Mouse (Mus musculus): Measurements from ENCODE around the gene Rbms2.
"Not testable (repeated sequence)": the region's sequence is repeated elsewhere in the genome, so short reads cannot be mapped to it uniquely, and the experiment has no call there.

Gene Rbms2

DNA sequence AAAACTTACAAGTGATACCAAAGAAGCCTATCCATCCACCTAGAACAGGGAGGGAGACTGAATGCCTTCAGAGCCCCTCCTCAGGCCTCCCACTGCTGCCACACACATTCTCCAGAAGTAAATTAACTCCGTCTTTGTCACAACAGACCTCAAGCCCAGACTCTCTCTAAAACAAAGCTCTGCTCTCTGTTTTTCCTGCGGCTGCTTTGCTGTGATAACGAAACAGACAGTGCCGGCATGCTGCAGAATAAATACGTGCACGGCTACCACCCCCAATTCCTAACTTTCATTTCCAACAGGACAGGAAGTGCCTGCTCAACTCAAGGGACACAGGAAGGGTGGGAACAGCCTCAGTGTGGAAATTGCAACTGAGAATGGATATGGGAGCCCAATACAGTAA, at the start of gene Rbms2:
Gene Rbms2 (minus strand): TSS at position 309 of the 400 bp plus-strand sequence.
- no peak for DNase-seq

DNA sequence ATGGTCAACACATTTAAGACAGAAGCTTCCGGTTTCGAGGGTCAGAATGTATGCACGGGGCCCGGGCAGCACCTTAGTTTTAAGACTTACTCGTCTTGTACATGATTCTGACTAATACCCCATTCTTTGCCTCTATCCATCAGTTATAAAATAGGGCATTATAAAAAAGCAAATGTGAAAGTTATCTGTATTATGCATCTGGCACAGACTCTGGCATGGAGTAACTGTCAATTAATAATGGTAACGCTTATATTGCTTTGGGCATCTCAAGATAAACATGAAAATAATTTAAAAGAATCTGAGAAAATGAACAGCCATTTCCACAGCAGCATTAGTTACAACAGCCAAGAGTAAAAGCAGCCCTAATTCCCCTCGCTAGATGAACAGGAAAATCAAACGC, 47.9 kb upstream of the Rbms2 start:
- DNase-seq: no peak

DNA sequence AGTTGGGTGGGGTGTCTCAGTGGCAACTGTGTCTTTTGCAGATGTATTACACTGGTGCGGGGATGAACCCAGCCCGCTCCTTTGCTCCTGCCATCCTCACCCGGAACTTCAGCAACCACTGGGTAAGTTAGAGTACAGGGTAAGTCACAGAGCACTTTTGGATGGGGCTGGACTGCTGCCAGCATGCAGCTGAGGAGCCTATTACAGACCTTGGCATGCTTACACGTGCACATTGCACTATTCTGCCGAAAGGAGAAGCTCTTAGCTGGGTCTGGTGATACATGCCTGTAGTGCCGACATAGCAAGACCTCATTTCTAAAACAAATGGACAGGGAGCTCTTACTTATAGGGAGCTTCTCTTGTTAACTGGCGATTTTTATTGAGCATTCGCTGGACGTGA, 47.5 kb upstream of the Rbms2 start:
- no peak for DNase-seq

DNA sequence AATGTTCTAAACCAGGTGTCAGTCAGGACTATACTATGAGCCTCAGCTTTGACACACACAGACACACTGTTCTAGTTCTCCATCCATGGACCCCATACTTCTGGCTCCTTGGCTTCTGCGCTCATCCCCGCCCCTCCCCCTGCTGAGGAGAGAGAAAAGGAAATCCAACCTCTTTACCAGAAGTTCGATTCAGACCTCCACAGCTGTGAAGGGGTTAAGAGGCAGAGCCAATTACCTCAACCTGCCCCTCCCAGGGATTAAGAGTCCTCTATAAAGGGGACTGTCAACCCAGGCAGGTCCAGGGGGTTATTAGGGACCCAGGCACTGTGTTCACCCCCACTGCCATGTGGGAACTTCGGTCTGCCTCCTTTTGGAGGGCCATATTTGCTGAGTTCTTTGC, 45.4 kb upstream of the Rbms2 start, which contains the start of gene Mip:
Gene Mip (plus strand): TSS at position 301 of the 400 bp plus-strand sequence.
- no peak for DNase-seq

DNA sequence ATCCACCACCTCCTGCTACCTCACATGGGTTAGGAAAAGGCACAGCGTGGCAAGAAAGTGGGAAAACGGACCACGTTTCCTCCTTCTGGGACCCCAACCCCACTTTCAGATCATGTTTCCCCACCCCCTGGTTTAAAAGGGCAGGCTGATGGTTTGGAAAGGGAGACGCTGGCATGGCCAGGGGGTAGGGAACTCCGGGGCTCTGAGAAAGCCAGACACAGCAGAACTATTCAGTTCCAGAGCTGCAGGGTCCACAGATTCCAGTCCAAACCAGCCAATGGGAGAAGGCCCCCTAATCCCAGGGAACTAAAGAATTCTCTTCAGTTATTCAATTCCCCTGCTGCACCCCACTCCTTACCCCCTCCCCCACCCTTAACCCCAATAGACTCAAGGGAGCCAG, 45.0 kb upstream of the Rbms2 start:
- DNase-seq: no peak

DNA sequence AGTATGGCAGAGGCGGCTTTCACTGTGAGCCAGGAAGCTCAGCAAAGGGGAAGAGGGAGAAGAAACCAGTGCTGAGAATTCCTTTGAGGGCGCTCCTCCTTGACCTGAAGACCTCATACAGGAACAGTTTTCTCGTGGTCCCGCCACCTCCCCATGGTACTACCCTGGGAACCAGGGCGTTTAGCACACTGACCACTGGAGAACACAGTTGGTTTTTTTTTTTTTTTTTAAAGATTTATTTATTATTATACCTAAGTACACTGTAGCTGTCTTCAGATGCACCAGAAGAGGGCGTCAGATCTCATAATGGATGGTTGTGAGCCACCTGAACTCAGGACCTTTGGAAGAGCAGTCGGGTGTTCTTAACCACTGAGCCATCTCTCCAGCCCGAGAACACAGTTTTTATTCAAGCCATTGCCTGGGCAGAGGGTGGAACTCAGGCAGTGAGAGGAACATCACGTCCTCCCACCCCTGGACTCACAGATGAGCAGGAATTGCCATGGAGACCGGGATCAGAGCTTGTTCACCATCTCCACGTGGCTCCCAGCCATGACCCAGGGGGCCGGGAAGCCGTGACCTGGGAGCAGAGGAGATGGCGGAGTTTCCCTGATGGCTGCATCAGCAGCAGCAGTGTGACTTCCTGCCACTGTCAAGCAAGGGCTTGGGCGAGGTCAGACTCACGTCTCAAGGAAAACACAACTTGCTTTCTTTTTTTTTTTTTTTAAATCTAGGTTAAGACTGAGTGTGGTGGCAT, 41.6 kb upstream of the Rbms2 start:
- no peak for DNase-seq

DNA sequence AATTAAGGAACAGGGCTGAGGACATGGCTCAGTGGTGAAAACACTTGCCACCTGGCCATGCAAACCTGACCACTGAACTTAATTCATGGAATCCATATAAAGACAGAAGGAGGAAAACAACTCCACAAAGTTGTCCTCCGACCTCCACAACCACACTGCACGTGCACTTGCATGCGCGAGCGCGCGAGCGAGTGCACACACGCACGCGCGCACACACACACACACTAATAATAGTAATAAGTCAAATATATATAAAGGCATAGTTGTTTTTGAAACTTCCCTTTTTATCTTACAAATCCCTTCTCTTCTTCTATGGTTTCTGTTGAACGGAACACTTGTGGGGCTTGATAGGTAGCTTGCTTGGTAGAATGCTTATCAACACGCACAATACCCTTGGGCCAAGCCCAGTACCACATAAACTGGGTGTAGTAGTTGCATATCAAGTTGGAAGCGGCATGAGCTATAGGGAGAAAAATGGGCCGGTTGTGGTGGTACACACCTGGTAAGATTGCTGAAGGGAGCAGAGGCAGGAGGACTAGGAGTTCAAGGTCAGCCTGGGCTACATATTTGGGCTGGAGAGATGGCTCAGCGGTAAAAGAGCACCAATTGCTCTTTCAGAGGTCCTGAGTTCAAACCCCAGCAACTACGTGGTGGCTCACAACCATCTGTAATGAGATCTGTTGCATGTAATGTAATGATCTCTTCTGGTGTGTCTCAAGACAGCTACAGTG, 38.5 kb upstream of the Rbms2 start:
- DNase-seq: no peak

DNA sequence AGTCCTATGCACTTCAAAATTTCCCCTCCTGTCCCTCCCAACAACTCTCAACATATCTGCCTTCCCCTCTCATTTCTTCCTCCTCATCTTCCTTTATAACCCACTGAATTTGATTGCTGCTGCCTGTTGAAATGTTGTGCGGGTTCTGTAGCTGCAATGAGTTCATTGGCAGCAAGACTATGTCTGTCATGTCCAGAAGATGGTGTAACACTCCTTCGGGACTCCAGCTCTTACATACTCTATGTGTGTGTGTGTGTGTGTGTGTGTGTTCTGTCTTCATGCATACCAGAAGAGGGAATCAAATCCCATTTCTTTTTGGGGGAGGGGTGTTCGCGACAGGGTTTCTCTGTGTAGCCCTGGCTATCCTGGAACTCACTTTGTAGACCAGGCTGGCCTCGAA, 34.9 kb upstream of the Rbms2 start:
- no peak for DNase-seq

DNA sequence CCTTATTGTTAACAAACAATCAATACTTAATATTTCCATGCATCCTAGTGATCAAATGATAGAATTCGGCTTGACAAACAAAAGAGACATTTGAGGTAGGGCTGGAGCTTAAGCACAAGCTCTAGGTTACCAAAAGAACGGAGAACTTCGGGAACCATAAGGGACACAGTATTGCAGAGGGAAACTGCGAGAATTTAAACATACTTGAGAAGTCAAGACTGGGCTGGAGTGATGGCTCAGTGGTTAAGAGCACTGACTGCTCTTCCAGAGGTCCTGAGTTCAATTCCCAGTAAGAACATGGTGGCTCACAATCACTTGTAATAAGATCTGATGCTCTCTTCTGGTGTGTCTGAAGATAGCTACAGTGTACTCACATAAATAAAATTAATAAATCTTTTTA, 34.0 kb upstream of the Rbms2 start:
- not testable (repeated sequence) for DNase-seq

DNA sequence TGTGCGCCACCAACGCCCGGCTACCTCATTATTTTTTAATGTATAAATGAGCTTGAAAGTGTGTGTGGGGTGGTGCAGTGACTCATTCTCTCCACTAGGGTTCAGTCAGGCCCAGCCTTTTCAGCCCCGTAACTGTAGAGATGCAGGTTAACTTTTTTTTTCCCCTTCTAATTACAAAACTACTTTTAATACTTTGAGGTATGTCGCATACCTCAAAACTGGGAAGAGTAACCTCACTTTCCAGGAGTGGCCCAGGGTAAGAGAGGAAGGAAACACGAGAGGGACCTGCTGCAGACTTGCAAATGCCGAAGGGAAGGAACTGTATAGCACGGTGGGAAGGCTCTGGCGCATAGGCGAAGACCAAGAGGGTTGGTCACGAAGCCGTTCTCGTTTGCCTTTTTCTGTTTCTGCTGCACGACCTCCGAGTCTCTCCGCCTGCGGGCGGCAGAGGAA, 32.8 kb upstream of the Rbms2 start:
- peak; percentile 18 for DNase-seq

DNA sequence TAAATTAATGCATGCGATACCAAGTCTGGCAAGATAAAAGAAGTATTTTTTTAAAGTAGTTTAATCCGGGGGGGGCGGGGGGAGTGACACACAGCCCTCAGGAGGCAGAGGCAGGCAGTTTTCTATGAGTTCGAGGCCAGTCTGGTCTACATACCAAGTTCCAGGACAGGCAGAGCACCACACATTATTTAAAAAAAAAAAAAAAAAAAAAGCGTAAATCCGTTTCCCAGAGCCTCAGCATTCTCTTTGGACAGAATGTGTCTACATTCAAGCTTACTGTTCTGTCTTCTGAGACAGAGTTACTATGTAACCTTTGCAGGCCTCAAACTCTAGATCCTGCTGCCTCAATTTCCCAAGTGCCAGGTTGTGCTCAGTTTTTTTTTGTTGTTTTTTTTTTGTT, 32.1 kb upstream of the Rbms2 start:
- DNase-seq: no peak

DNA sequence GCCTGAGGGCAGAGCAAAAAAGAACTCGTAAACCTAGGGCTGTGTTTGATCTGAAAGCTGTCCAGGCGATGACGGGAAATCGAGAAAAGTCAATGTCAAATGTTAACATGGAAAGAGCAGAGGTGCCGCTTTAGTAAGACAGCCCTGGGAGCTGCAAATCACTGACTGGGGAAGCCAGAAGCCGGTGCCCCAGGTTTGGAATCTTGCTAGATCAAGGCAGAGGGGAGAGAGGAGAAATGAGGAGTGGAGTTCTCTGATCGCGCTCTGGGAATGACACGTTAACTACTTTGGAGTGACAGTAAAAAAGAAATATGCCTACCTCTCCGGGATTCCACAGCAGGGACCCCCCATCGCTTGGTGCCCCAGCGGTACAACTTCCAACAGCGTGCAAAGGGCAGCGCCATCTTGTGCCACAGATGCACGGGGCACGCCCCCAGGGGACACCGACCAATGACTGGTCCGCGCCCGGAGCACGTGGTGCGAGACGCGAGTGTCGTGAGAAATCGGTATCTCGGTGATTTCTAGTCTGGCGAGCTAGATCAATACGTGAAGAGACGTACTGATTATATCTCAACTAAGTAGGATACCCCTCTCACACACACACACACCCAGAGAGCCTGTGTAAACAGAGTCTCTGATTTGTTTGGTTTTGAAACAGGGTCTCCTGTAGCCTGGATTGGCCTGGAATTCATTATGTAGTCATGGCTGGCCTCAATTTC, 31.5 kb upstream of the Rbms2 start, which contains the start of gene Spryd4:
Gene Spryd4 (minus strand): TSS at position 418 of the 719 bp plus-strand sequence.
- peak; percentile 90 for DNase-seq

DNA sequence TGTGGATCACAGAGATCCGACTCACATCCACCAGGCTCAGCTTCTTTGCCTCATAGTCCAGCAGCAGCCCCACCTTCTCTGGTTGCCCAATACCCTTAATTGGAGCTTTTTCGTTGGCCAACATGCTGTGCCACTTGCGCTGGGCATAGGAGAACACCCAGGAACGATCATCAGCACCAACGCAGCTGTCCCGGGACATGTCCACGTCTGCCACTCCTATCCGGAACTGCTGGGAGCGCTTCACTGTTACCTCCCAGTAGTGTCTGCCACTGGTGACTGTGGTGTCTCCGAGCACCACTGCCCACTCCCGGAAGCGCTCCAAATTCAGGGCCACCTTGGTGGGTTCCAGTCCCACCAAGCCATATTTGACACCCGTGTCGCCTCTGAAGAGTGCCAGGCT, 30.9 kb upstream of the Rbms2 start:
- peak; percentile 11 for DNase-seq

DNA sequence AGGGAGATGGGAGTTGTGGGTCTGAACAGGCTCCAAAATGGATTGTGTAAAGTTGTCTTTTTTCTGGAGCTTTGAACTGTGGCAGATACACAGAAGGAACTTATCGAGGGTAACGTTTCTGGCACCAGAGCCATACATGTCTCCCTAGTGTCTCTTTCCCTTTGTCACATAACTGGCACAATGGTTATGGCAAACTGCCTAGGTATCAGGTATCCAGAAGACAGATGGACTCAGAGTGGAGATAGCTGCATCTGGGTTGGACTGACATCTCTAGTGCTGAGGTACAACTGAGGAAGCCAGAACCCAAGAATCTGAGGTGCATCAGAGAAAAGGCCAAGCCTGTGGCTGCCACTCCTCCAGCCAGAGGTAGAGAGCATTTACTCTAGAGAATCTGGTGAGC, 30.0 kb upstream of the Rbms2 start:
- DNase-seq: no peak

DNA sequence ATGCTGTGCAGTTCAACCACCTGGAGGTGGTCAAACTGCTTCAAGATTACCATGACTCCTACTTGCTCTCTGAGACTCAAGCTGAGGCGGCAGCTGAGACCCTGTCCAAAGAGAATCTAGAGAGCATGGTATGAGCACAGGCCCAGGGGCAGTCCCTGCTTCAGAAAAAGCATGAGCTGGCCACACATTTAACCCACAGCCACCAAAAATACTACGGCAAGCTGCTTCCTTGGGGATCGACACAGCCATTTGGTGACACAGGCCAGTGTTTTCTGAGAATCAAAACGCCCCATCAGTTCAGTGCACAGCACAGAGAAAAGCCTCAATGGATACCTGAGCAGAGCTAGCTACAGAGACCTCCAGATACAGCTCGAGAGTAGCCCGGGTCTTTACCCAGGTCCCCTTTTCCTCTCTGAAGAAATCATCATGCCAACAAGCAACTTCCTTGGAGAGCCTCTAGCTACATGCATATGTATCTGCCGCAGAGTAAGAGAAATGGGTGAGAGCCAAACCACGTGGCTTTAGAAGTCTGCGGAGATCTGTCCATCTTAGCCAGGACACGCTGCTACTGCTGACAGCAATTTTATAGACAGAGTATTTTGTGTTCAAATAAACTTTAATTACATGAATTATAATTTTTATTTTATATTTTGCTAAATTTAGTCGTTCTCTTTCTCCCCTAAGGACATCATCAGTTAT, 29.4 kb upstream of the Rbms2 start:
- DNase-seq: no peak

DNA sequence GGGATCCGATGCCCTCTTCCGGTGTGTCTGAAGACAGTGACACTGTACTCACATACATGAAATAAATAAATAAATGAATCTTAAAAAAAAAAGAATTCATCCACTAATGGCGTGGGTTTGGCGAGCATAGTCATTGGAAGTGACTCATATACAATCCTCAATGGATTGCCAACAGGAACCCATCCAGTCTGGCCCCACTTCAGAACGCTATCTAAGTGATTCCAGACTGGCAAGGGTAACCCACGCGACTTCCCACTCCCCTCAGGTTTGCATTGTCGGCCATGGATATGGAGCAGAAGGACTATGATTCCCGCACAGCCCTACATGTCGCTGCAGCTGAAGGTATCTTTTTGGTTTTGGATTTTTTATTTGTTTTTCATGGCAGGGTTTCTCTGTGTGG, 28.2 kb upstream of the Rbms2 start:
- DNase-seq: peak; percentile 9

DNA sequence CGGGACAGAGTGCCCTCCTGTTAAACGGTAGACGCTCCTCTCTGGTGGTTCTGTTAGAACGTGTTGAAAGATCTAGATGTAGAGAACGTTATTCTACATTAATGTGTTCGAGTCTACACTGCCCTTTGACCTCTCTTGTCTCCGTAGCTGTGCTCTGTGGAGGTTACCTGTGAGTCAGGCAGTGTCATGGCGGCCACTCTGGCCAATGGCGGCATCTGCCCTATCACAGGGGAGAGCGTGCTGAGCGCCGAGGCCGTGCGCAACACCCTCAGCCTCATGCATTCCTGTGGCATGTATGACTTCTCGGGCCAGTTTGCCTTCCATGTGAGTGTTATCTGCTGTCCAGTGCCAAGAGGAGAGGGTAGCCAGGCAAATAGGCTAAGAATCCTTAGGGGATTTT, 24.8 kb upstream of the Rbms2 start:
- DNase-seq: no peak

DNA sequence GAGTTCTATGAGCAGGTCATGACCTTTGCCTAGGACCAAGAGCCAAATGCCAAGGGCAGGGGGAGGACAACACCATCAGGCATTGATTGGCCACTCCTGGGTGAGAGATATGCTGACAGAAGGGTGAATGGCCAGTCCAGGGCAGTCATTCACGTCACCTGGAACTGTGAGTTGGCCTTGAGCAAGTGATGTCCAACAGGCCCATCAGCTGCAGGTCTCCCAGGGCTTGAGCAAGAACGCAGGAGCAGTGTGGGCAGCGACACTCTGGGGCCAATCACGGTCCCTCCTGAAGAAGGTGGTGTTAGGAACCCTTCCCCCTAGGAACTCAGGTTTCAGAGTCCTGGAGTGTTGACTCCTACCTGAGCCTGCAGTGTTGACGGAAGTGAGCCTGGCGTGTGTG, 21.8 kb upstream of the Rbms2 start:
- no peak for DNase-seq

DNA sequence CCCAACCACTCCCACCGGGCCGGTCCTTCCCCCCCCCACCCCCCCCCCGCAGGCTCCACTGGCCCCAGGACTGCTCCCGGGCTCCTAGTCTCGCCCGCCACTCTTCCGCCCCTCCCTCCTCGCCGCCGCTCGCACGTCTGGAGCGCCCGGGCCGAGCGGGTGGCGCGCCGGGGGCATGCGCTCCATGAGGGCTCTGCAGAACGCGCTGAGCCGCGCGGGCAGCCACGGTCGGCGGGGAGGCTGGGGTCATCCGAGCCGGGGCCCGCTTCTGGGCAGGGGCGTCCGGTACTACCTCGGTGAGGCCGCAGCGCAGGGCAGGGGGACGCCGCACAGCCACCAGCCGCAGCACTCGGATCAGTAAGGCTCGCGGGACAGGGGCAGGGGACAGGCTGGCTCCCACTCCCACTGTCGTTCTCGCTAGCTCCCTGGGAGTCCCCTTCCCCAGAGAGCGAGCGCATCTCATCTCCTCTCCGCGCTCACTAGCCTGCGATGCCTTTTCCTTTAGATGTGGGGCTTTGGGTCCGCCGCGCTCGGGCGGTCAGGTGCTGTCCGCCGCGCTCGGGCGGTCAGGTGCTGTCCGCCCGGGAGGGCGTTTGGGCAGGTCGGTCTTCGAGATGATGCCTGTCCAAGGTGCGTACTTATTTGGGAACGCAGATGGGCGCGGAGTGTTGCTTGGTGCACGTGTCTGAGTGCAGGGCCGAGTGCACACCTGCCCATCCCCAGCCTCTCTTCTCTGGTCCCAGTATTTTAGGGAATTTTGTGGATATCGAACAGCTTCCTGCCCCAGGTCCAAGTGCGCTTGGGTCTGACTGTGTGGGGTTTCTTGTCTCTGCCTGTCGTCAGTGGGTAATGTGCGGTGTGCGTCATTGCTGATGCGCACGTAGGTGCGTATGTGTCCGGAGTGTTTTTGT, 14.7 kb upstream of the Rbms2 start:
- peak; percentile 59 for DNase-seq

DNA sequence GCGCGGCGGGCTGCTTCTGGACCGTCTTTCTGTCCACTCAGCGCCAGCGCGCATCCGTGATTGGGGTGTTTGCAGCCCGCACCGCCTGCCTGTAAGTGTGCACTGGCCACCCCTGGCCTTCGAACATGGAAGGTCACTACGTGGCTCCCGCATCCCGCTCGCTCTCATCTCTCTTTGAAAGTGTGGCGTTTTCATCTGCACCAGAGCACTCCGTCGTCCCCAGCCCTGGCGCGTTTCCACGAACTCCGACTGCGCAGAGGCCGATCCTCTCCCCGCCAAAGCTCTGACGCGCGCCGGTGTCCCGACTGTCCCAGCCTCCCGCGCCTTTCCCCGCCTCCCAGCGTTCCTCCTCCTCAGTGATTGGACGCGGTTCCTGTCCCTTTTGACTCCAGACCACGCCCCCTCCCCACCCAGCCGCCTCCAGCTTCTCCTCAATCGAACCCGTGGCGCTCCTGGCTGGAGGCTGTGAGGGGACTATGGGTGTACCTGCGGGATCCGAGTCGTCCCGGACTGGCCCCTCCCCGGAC, 14.0 kb upstream of the Rbms2 start, which contains the start of gene Gls2:
Gene Gls2 (plus strand): TSS at position 434 of the 527 bp plus-strand sequence.
- peak; percentile 97 for DNase-seq

DNA sequence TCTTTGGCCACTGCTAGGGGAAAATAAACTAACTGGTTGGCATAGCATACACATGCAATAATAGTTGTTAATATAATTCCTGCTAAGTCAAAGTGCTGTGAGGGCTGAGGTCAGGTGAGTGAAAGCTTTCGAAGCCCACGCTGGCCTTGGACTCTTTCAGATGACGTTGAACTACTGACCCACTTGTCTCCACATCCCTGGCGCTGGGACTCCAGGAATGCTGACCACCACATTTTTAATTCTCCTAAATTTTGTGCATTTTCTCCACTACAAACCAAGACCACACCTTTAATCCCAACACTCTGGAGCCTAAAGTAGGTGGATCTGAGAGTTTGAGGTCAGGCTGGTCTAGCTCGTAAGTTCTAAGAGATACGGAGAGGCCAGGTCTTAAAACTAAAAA, 13.0 kb upstream of the Rbms2 start:
- no peak for DNase-seq

Measured in right cerebral cortex, postnatal 25 days (tissue).